Mouse (Mus musculus) hindbrain, postnatal 0 days (tissue): ENCODE data around the gene Prkch. TPM values are rescaled to one million over a fixed set of nuclear protein-coding genes. Genes with fewer than 3 reads are reported as not detected.
"Not testable (repeated sequence)": the region's sequence is repeated elsewhere in the genome, so short reads cannot be mapped to it uniquely, and the experiment has no call there.

ENCODE experiments used
- ATAC-seq: fragments of 200-750 bp; cut with Nextera tagmentation; 2 replicates; pipeline ENCODE4 v1.8.0; 2017; ENCODE audit warnings: mild to moderate bottlenecking, moderate TSS enrichment, moderate library complexity
- DNase-seq: peaks from one replicate; pipeline ENCODE4 v3.0.0-alpha.2; 2015; ENCODE audit warnings: low spot score
- H3K27ac ChIP-seq: fragments of 300-500 bp; sonication (generic); 2 replicates; pipeline ENCODE4 v1.5.1; 2014; ENCODE audit warnings: mild to moderate bottlenecking
- H3K27me3 ChIP-seq: fragments of 300-500 bp; sonication (generic); 2 replicates; pipeline ENCODE4 v1.6.1; 2014; ENCODE audit warnings: low read length, mixed read lengths; ENCODE audit not compliant: insufficient read depth
- H3K36me3 ChIP-seq: fragments of 300-500 bp; sonication (generic); 2 replicates; pipeline ENCODE4 v1.6.1; 2014; ENCODE audit warnings: low read length, mixed read lengths; ENCODE audit not compliant: insufficient read depth
- H3K4me1 ChIP-seq: fragments of 300-500 bp; sonication (generic); 2 replicates; pipeline ENCODE4 v1.6.1; 2014; ENCODE audit warnings: antibody characterized with exemption, low read length, mixed read lengths; ENCODE audit not compliant: insufficient read depth
- H3K4me2 ChIP-seq: fragments of 300-500 bp; sonication (generic); 2 replicates; pipeline ENCODE4 v1.6.1; 2014; ENCODE audit warnings: low read depth, mild to moderate bottlenecking, low read length, moderate library complexity, mixed read lengths
- H3K4me3 ChIP-seq: fragments of 300-500 bp; sonication (generic); 2 replicates; pipeline ENCODE4 v1.5.1; 2014; ENCODE audit warnings: low read length
- H3K9ac ChIP-seq: fragments of 300-500 bp; sonication (generic); replicated peaks from 2 replicates; pipeline ENCODE4 v1.6.1; 2014; ENCODE audit warnings: mild to moderate bottlenecking, low read length, moderate library complexity, mixed read lengths
- H3K9me3 ChIP-seq: fragments of 300-500 bp; sonication (generic); 2 replicates; pipeline ENCODE4 v1.6.1; 2016; ENCODE audit warnings: low read length, mixed read lengths
- CTCF ChIP-seq: IDR thresholded peaks from 2 replicates; pipeline ENCODE4 v1.5.1; 2016; ENCODE audit warnings: antibody characterized with exemption, control low read depth, low read depth
- WGBS: fragments of 180-500 bp; shearing (Covaris S2); extraction: QIAGEN DNeasy Blood & Tissue Kit; methylation state at CpG from one replicate; pipeline ENCODE4 v1.1.7; 2014; 5-methylcytosine and 5-hydroxymethylcytosine counted together
- polyA plus RNA-seq: library from polyadenylated mRNA; unstranded; fragments of >200 nt; fragmentation: Nextera tagmentation; extraction: Ambion mirVana; gene quantifications from 2 replicates; pipeline ENCODE4 v1.2.1, GENCODE M21; 2015
- total RNA-seq: library from RNA; depleted of rRNA; stranded (reverse); fragments of >200 nt; gene quantifications from 2 replicates; pipeline ENCODE4 v1.2.3, GENCODE M21; 2014

The Prkch gene
- total and polyA plus RNA-seq, 2 experiments from 2014 or later = 6.1 to 16.1 TPM

DNA sequence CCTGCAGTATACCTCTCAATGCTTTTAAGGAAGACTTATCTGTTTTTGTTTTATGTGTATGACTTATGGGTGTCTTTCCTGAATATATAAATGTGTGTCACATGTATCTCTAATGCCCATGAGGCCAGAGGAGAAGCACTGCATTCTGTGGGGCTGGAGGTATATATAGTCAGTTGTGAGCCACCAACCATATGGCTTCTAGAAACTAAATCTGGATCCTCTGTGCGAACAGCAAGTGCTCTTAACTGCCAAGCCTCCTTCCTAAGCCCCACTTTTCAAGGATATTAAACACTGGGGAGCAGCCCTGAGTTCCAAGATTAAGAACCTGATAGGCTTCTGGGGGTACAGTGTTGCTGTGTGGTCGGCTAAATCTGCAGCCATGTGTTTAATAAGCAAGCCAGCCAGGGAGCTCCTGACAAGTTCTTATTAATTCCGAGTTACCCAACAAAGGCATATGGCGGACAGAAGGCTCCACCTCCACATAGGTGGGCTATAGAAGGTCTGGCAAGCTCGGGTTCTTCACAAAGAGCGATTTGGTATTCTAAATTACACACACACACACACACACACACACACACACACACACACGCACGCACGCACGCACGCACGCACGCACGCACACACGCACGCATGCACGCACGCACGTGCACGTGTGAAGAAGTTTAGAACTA, 25.9 kb upstream of the Prkch start:
- TF ChIP-seq CTCF = no peak
- WGBS = 79% methylated on average over 20 of the region's 20 CpGs
- no peak for ATAC-seq
- DNase-seq = no peak
- no peak overlapping the region for H3K4me2 ChIP-seq
- no peak overlapping the region for H3K9ac ChIP-seq
- no peaks in the 10 kb centered on the region for H3K4me1 ChIP-seq
- no peak overlapping the region for H3K4me3 ChIP-seq
- no peak overlapping the region for H3K27ac ChIP-seq
- no peaks in the 10 kb centered on the region for H3K27me3 ChIP-seq
- H3K9me3 ChIP-seq = no peaks in the 10 kb centered on the region
- H3K36me3 ChIP-seq = no peaks in the 10 kb centered on the region

DNA sequence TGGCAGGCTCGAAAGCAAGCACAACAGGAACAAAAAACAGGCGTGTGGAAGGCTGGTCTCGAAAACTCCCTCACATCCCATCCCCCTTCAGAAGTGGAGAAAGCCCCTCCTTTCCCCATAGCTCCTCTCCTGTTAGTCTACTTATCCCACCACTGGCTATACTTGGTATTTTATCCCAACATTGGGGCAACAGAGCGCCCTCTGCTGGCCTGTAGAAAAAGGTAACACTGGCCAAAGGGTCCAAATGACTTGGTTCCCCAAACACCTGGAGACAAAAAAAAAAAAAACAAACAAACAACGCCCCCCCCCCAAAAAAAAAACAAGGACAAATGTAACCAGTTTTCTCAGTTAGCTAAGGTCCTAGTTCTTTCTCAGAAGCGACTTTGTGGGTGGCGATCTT, 24.5 kb upstream of the Prkch start:
- Histone ChIP-seq H3K27me3 (no peaks in the 10 kb centered on the region), H3K36me3 (no peaks in the 10 kb centered on the region), H3K9me3 (no peaks in the 10 kb centered on the region), H3K4me1 (no peaks in the 10 kb centered on the region), H3K27ac (no peak overlapping the region), H3K4me2 (no peak overlapping the region), H3K9ac (no peak overlapping the region), H3K4me3 (no peak overlapping the region)
- DNase-seq (no peak), ATAC-seq (no peak)
- peak; percentile 45 for TF ChIP-seq CTCF
- 55% methylated on average over 7 of the region's 7 CpGs for WGBS

DNA sequence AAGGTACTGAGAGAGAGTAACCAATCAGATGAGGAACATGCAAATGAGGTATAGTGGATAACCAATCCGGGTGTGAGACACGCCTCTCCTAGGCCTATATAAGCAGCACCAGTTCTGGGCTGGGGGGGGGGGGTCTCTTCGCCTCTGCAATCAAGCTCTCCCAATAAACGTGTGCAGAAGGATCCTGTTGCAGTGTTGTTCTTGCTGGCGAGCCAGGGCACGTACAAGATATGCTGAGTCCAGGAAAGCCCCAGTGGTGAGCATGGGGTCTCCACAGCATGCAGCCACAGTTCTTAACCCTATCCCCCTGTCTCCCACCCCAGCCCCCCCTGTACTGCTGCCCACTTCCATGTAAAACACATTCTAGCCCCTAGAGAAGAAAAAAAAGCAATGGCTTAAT, 21.5 kb upstream of the Prkch start:
- DNase-seq, H3K27me3 ChIP-seq, H3K4me2 ChIP-seq, H3K27ac ChIP-seq, ATAC-seq, H3K4me3 ChIP-seq, H3K9ac ChIP-seq, H3K36me3 ChIP-seq, H3K4me1 ChIP-seq, H3K9me3 ChIP-seq: not testable (repeated sequence)
- 82% methylated on average over 6 of the region's 6 CpGs for WGBS

DNA sequence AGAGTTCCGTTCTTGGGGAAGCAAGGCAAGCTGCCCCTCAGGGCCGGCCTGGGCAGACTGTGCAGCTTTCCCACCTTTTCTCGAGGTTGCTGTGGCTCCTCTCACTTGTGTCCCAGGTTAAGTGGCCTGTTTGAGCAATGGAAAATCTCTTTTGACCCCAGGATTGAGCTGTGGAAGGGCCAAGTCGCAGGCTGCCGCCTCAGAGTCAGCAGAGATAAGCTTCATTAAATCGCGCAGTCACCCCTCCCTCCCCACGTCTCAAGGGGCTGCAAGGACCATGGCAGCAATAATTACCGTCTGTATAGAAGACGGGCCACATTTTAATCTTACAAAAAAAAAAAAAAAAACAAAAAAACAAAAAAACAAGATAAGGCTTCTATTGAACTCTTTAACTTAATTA, 20.4 kb upstream of the Prkch start:
- ATAC-seq (no peak), DNase-seq (no peak)
- no peak for TF ChIP-seq CTCF
- 21% methylated on average over 10 of the region's 10 CpGs for WGBS
- Histone ChIP-seq H3K4me2 (no peak overlapping the region), H3K4me3 (no peak overlapping the region), H3K27ac (no peak overlapping the region), H3K4me1 (no peaks in the 10 kb centered on the region), H3K36me3 (no peaks in the 10 kb centered on the region), H3K27me3 (no peaks in the 10 kb centered on the region), H3K9ac (no peak overlapping the region), H3K9me3 (no peaks in the 10 kb centered on the region)

DNA sequence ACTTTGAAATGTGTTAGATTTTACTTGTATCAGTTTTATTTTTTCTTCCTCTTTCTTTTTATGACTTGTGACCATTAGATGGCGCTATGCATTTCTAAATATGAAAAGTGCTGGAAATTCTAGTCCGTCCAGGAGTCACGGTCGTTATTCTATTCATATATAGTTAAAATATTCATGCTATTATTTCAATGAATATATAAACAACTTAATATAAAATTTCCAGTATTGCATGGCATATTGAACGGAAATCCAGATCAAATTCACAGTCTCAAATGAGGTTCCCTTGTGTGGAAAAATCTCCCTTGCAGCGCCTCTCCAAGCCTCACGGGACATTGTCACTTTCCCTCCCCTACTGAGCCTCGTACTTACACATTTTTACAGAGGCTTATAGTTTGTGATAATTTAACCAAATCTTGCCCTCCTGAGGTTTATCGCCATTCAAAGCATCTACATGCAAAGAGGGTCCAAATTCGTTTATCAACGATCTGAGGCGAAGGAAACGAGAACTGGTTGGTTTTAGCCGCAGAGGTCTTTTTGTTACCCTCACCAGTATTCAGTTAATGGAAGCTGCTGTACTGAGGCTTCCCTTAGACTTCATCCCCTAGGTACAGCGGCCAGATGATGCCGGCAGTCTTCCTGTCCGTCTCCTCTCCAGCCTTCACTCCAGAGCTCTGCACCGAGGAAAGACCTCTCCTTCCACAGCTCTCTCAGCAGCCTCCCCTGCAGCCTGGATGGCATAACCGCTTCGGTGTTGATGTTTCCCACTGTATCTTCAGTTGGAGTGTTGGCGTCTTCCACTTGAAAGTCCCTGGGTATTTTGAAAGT, 19.6 kb upstream of the Prkch start:
- peak overlapping the region; percentile 37 for H3K9ac ChIP-seq
- no peaks in the 10 kb centered on the region for H3K36me3 ChIP-seq
- peak overlapping the region; percentile 34 for H3K4me3 ChIP-seq
- no peaks in the 10 kb centered on the region for H3K27me3 ChIP-seq
- DNase-seq = peak; percentile 85
- H3K9me3 ChIP-seq = no peaks in the 10 kb centered on the region
- peak overlapping the region; percentile 68 for H3K4me2 ChIP-seq
- H3K27ac ChIP-seq = no peak overlapping the region
- peak; percentile 59 for TF ChIP-seq CTCF
- 0 out of 2 replicates have a peak, but pooled peaks have one; percentile 53 for ATAC-seq
- 19% methylated on average over 21 of the region's 21 CpGs for WGBS
- H3K4me1 ChIP-seq = no peaks in the 10 kb centered on the region

DNA sequence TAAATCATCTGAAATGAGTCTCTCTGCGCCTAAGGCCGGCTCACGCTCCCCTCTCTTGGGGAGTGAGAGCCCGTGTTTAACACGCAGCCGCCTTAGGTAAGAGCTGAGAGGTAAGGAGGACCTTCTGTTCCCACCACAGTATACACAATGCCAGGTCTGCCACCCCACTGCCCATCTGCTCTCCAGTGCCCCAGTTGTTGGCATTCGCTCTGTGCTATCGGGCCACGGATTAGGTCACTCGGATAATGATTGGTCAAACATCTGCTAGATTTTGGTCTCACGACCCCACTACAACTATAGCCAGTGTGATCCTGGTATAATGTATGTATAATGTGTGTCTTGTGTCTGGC, 19.0 kb upstream of the Prkch start:
- no peaks in the 10 kb centered on the region for H3K36me3 ChIP-seq
- TF ChIP-seq CTCF = no peak
- ATAC-seq (0 out of 2 replicates have a peak, but pooled peaks have one; percentile 61), DNase-seq (no peak)
- H3K4me1 ChIP-seq = no peaks in the 10 kb centered on the region
- no peaks in the 10 kb centered on the region for H3K9me3 ChIP-seq
- H3K27me3 ChIP-seq = no peaks in the 10 kb centered on the region
- 54% methylated on average over 11 of the region's 11 CpGs for WGBS
- peak overlapping the region; percentile 68 for H3K4me2 ChIP-seq
- H3K27ac ChIP-seq = no peak overlapping the region
- peak overlapping the region; percentile 37; the same call in 1 of the 2 replicates for H3K9ac ChIP-seq
- H3K4me3 ChIP-seq = peak overlapping the region; percentile 34

DNA sequence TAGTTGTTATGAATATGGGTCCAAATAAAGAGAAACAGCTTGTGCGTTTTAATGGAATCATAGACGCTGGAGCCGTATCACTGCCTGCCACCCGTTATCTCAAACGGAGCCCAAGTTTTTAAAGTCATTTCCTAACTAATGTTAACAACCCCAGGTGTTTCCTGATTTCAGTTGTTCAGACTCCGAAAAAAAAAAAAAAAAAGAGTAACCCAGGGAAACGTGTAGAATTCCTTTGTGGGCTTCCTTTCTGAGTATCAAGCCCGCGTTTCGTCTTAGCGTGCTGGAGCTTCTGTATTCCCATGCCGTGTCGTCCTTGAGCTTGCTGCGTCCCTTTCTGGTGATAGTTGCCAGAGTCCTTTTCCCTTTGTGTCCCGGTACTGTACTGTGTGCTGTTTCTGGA, 10.0 kb upstream of the Prkch start:
- DNase-seq (no peak), ATAC-seq (no peak)
- Histone ChIP-seq H3K27me3 (no peaks in the 10 kb centered on the region), H3K4me2 (no peak overlapping the region), H3K36me3 (no peaks in the 10 kb centered on the region), H3K9me3 (no peaks in the 10 kb centered on the region), H3K9ac (no peak overlapping the region), H3K4me3 (no peak overlapping the region), H3K4me1 (no peaks in the 10 kb centered on the region), H3K27ac (no peak overlapping the region)
- TF ChIP-seq CTCF = no peak
- 66% methylated on average over 15 of the region's 15 CpGs for WGBS
